Mouse (Mus musculus) embryo, embryonic 10.5 days (tissue): ENCODE measurements around the gene Cc2d2b.

Experiments
- DNase-seq: peaks from one replicate; pipeline ENCODE4 v3.0.0-alpha.2; 2015; ENCODE audit warnings: low spot score

The Cc2d2b gene

GRCm38 (mm10) chr19:40760071-40760470, 11.5 kb downstream of the Cc2d2b start:
- no peak for DNase-seq

- peak; percentile 27 for DNase-seq
Measured at GRCm38 (mm10) chr19:40762023-40762759, 13.6 kb downstream of the Cc2d2b start.

- no peak for DNase-seq
Measured at GRCm38 (mm10) chr19:40767189-40767588, 18.6 kb downstream of the Cc2d2b start.

- peak; percentile 4 for DNase-seq
Measured at GRCm38 (mm10) chr19:40769341-40769770, 20.8 kb downstream of the Cc2d2b start.

- no peak for DNase-seq
Measured at GRCm38 (mm10) chr19:40788004-40788714, 39.6 kb downstream of the Cc2d2b start.

- no peak for DNase-seq
Measured at GRCm38 (mm10) chr19:40788715-40789084, 40.1 kb downstream of the Cc2d2b start.

GRCm38 (mm10) chr19:40805176-40805737, 56.7 kb downstream of the Cc2d2b start:
- DNase-seq, result peak; percentile 6

GRCm38 (mm10) chr19:40809858-40810257, 61.3 kb downstream of the Cc2d2b start:
- no peak for DNase-seq

GRCm38 (mm10) chr19:40811840-40812239, 63.3 kb downstream of the Cc2d2b start:
- no peak for DNase-seq

GRCm38 (mm10) chr19:40812778-40813177, 64.2 kb downstream of the Cc2d2b start:
- no peak for DNase-seq

GRCm38 (mm10) chr19:40813385-40813784, 64.8 kb downstream of the Cc2d2b start:
- DNase-seq, result peak; percentile 10

- no peak for DNase-seq
Measured at GRCm38 (mm10) chr19:40815645-40816183, 67.2 kb downstream of the Cc2d2b start.

- DNase-seq, result no peak
Measured at GRCm38 (mm10) chr19:40817901-40818532, 69.5 kb downstream of the Cc2d2b start.

- no peak for DNase-seq
Measured at GRCm38 (mm10) chr19:40818764-40819163, 70.2 kb downstream of the Cc2d2b start.

GRCm38 (mm10) chr19:40821306-40821825, 72.8 kb downstream of the Cc2d2b start:
- DNase-seq, result no peak

- DNase-seq, result no peak
Measured at GRCm38 (mm10) chr19:40825636-40826035, 77.1 kb downstream of the Cc2d2b start.

- DNase-seq, result no peak
Measured at GRCm38 (mm10) chr19:40826735-40827134, 78.2 kb downstream of the Cc2d2b start.

GRCm38 (mm10) chr19:40830198-40830597, 81.6 kb downstream of the Cc2d2b start:
- DNase-seq, result peak; percentile 21

- DNase-seq, result peak; percentile 92
Measured at GRCm38 (mm10) chr19:40830703-40831415, 82.3 kb downstream of the Cc2d2b start, which contains the start of gene Ccnj. Gene Ccnj (plus strand): TSS chr19:40831279.

GRCm38 (mm10) chr19:40831416-40832201, 83.1 kb downstream of the Cc2d2b start:
- peak; percentile 68 for DNase-seq
